Mouse (Mus musculus) gastrocnemius, postnatal 10 days (tissue): ENCODE results near the gene Chat. TPM values are rescaled to one million over a fixed set of nuclear protein-coding genes. Genes with fewer than 3 reads are reported as not detected.
A peak's percentile ranks its signal among the peaks of the same experiment; 100 is the strongest.
"Not testable (repeated sequence)": the region's sequence is repeated elsewhere in the genome, so short reads cannot be mapped to it uniquely, and the experiment has no call there.

ENCODE experiments used
- DNase-seq: peaks from one replicate; pipeline ENCODE4 v3.0.0; 2021; ENCODE audit warnings: mixed read lengths
- total RNA-seq, 2 experiments: library from RNA; stranded (reverse); gene quantifications; 2 replicates each; pipeline ENCODE4 v1.2.3; 2021

Chat gene
- total RNA-seq, 2 experiments from 2014 or later = not detected

GRCm38 (mm10) chr14:32463211-32464040, 2.4 kb downstream of the Chat start:
- no peak for DNase-seq

- DNase-seq = no peak
Observed at GRCm38 (mm10) chr14:32452552-32452951, 13.2 kb downstream of the Chat start.

- DNase-seq = no peak
Observed at GRCm38 (mm10) chr14:32446989-32447388, 18.8 kb downstream of the Chat start.

- DNase-seq = no peak
Observed at GRCm38 (mm10) chr14:32443446-32443845, 22.3 kb downstream of the Chat start.

GRCm38 (mm10) chr14:32439744-32440143, 26.0 kb downstream of the Chat start:
- no peak for DNase-seq

- no peak for DNase-seq
Observed at GRCm38 (mm10) chr14:32439316-32439715, 26.5 kb downstream of the Chat start.

GRCm38 (mm10) chr14:32437352-32437793, 28.4 kb downstream of the Chat start:
- no peak for DNase-seq

- DNase-seq = no peak
Observed at GRCm38 (mm10) chr14:32429030-32429602, 36.7 kb downstream of the Chat start.

- DNase-seq = no peak
Observed at GRCm38 (mm10) chr14:32423946-32424345, 41.8 kb downstream of the Chat start.

GRCm38 (mm10) chr14:32418747-32419146, 47.0 kb downstream of the Chat start:
- no peak for DNase-seq

- no peak for DNase-seq
Observed at GRCm38 (mm10) chr14:32412075-32412474, 53.7 kb downstream of the Chat start.

- no peak for DNase-seq
Observed at GRCm38 (mm10) chr14:32410084-32410483, 55.7 kb downstream of the Chat start.

- DNase-seq = not testable (repeated sequence)
Observed at GRCm38 (mm10) chr14:32405399-32405798, 60.4 kb downstream of the Chat start.

- peak; percentile 13 for DNase-seq
Observed at GRCm38 (mm10) chr14:32388196-32388595, 77.6 kb downstream of the Chat start, which contains the start of gene 1700024G13Rik. Gene 1700024G13Rik (minus strand): TSS chr14:32388391.

- no peak for DNase-seq
Observed at GRCm38 (mm10) chr14:32381619-32382018, 84.2 kb downstream of the Chat start.

- no peak for DNase-seq
Observed at GRCm38 (mm10) chr14:32381066-32381465, 84.7 kb downstream of the Chat start.

- no peak for DNase-seq
Observed at GRCm38 (mm10) chr14:32380099-32380480, 85.7 kb downstream of the Chat start.

- no peak for DNase-seq
Observed at GRCm38 (mm10) chr14:32379395-32380098, 86.2 kb downstream of the Chat start.

- no peak for DNase-seq
Observed at GRCm38 (mm10) chr14:32372510-32372909, 93.3 kb downstream of the Chat start.

GRCm38 (mm10) chr14:32369756-32370155, 96.0 kb downstream of the Chat start:
- DNase-seq = no peak

- no peak for DNase-seq
Observed at GRCm38 (mm10) chr14:32364359-32364758, 101.4 kb downstream of the Chat start.
